Mouse (Mus musculus) erythroblast, embryonic 14.5 days (primary cell): ENCODE measurements around the gene Gm10337. TPM values are rescaled to one million over a fixed set of nuclear protein-coding genes. Genes with fewer than 3 reads are reported as not detected.

ENCODE experiments used
- H3K27me3 ChIP-seq: 2 replicates; pipeline ENCODE4 v1.6.1; 2012; ENCODE audit warnings: inconsistent platforms; ENCODE audit not compliant: control insufficient read depth
- H3K36me3 ChIP-seq: 2 replicates; pipeline ENCODE4 v1.6.1; 2012; ENCODE audit warnings: mild to moderate bottlenecking, inconsistent platforms; ENCODE audit not compliant: control insufficient read depth
- H3K4me1 ChIP-seq: 2 replicates; pipeline ENCODE4 v1.6.1; 2012; ENCODE audit warnings: inconsistent platforms; ENCODE audit not compliant: control insufficient read depth
- H3K4me3 ChIP-seq: replicated peaks from 2 replicates; pipeline ENCODE3; 2012; ENCODE audit warnings: moderate library complexity, mild to moderate bottlenecking, inconsistent platforms
- H3K9me3 ChIP-seq: 2 replicates; pipeline ENCODE4 v1.6.1; 2012; ENCODE audit warnings: low read length, inconsistent platforms, mixed read lengths; ENCODE audit not compliant: control insufficient read depth
- GATA1 ChIP-seq: IDR thresholded peaks from 2 replicates; pipeline ENCODE4 v1.6.1; 2012; ENCODE audit warnings: low read length, inconsistent platforms, mixed read lengths
- TAL1 ChIP-seq: IDR thresholded peaks from 3 replicates; pipeline ENCODE4 v1.6.1; 2012; ENCODE audit warnings: low read length, inconsistent platforms, mixed read lengths
- polyA plus RNA-seq: library from polyadenylated mRNA; stranded (reverse); fragments of >175 nt; gene quantifications from 2 replicates; pipeline ENCODE4 v1.2.3, GENCODE M21; 2012

The Gm10337 gene
- polyA plus RNA-seq, 1 experiment = not detected

- H3K4me1 ChIP-seq = peaks cover 29% of the 10 kb centered on the region
- TF ChIP-seq GATA1 (no peak), TAL1 (no peak)
- H3K27me3 ChIP-seq = peaks cover 54% of the 10 kb centered on the region
- H3K9me3 ChIP-seq = no peaks in the 10 kb centered on the region
- H3K36me3 ChIP-seq = no peaks in the 10 kb centered on the region
- no peak overlapping the region for H3K4me3 ChIP-seq
Observed at GRCm38 (mm10) chr15:102512010-102512409, 8.5 kb downstream of the Gm10337 start.

- H3K27me3 ChIP-seq = peaks cover 54% of the 10 kb centered on the region
- no peaks in the 10 kb centered on the region for H3K36me3 ChIP-seq
- TF ChIP-seq GATA1 (no peak), TAL1 (no peak)
- no peaks in the 10 kb centered on the region for H3K9me3 ChIP-seq
- H3K4me3 ChIP-seq = no peak overlapping the region
- peaks cover 34% of the 10 kb centered on the region for H3K4me1 ChIP-seq
Observed at GRCm38 (mm10) chr15:102512471-102512870, 8.9 kb downstream of the Gm10337 start.

GRCm38 (mm10) chr15:102513004-102513403, 9.5 kb downstream of the Gm10337 start:
- H3K4me1 ChIP-seq = peaks cover 36% of the 10 kb centered on the region
- H3K9me3 ChIP-seq = no peaks in the 10 kb centered on the region
- H3K4me3 ChIP-seq = no peak overlapping the region
- TF ChIP-seq GATA1 (no peak), TAL1 (no peak)
- no peaks in the 10 kb centered on the region for H3K36me3 ChIP-seq
- peaks cover 54% of the 10 kb centered on the region for H3K27me3 ChIP-seq

- Histone ChIP-seq H3K4me3 (no peak overlapping the region), H3K36me3 (peaks cover 2% of the 10 kb centered on the region), H3K9me3 (no peaks in the 10 kb centered on the region), H3K27me3 (peaks cover 36% of the 10 kb centered on the region), H3K4me1 (peaks cover 50% of the 10 kb centered on the region)
- TF ChIP-seq TAL1 (no peak), GATA1 (no peak)
Observed at GRCm38 (mm10) chr15:102515261-102515660, 11.7 kb downstream of the Gm10337 start.

- Histone ChIP-seq H3K27me3 (peaks cover 31% of the 10 kb centered on the region), H3K4me1 (peaks cover 50% of the 10 kb centered on the region), H3K4me3 (peak overlapping the region; percentile 95), H3K9me3 (no peaks in the 10 kb centered on the region), H3K36me3 (peaks cover 7% of the 10 kb centered on the region)
- TF ChIP-seq GATA1 = no peak
- no peak for TF ChIP-seq TAL1
Observed at GRCm38 (mm10) chr15:102515791-102516190, 12.3 kb downstream of the Gm10337 start.

- H3K9me3 ChIP-seq = no peaks in the 10 kb centered on the region
- H3K4me3 ChIP-seq = peak overlapping the region; percentile 95
- peaks cover 50% of the 10 kb centered on the region for H3K4me1 ChIP-seq
- H3K36me3 ChIP-seq = peaks cover 12% of the 10 kb centered on the region
- TF ChIP-seq TAL1 = no peak
- no peak for TF ChIP-seq GATA1
- peaks cover 26% of the 10 kb centered on the region for H3K27me3 ChIP-seq
Observed at GRCm38 (mm10) chr15:102516293-102516692, 12.8 kb downstream of the Gm10337 start.

- Histone ChIP-seq H3K27me3 (peaks cover 20% of the 10 kb centered on the region), H3K36me3 (peaks cover 17% of the 10 kb centered on the region), H3K4me3 (peak within 1 kb of the TSS; percentile 95), H3K9me3 (no peaks in the 10 kb centered on the region), H3K4me1 (peaks cover 54% of the 10 kb centered on the region)
- TF ChIP-seq GATA1 (no peak), TAL1 (no peak)
Observed at GRCm38 (mm10) chr15:102516728-102517404, 13.3 kb downstream of the Gm10337 start, which contains the start of gene Map3k12. Gene Map3k12, minus strand, starts transcription at chr15:102517064.

GRCm38 (mm10) chr15:102517631-102517975, 14.1 kb downstream of the Gm10337 start:
- Histone ChIP-seq H3K4me1 (peaks cover 57% of the 10 kb centered on the region), H3K27me3 (peaks cover 15% of the 10 kb centered on the region), H3K9me3 (no peaks in the 10 kb centered on the region), H3K36me3 (peaks cover 25% of the 10 kb centered on the region), H3K4me3 (peak overlapping the region; percentile 95)
- TF ChIP-seq GATA1 = no peak
- no peak for TF ChIP-seq TAL1

- peaks cover 31% of the 10 kb centered on the region for H3K36me3 ChIP-seq
- TF ChIP-seq TAL1 (no peak), GATA1 (no peak)
- H3K4me1 ChIP-seq = peaks cover 57% of the 10 kb centered on the region
- peaks cover 15% of the 10 kb centered on the region for H3K27me3 ChIP-seq
- no peaks in the 10 kb centered on the region for H3K9me3 ChIP-seq
- peak within 1 kb of the TSS; percentile 95 for H3K4me3 ChIP-seq
Observed at GRCm38 (mm10) chr15:102517976-102518858, 14.7 kb downstream of the Gm10337 start, which contains the start of gene Tarbp2. Gene Tarbp2, plus strand, starts transcription at chr15:102518192.
